Mouse (Mus musculus) kidney, postnatal 36 days (tissue): ENCODE results near the gene Creb3l2.

ENCODE experiments used
- DNase-seq, 2 experiments: peaks; one replicate each; pipeline ENCODE4 v3.0.0; 2021 to 2022; ENCODE audit warnings: mixed read lengths in 2 of 2

Creb3l2 gene

GRCm38 (mm10) chr6:37369750-37370149 is 72.2 kb downstream of the Creb3l2 start:
- DNase-seq: no peak

DNA sequence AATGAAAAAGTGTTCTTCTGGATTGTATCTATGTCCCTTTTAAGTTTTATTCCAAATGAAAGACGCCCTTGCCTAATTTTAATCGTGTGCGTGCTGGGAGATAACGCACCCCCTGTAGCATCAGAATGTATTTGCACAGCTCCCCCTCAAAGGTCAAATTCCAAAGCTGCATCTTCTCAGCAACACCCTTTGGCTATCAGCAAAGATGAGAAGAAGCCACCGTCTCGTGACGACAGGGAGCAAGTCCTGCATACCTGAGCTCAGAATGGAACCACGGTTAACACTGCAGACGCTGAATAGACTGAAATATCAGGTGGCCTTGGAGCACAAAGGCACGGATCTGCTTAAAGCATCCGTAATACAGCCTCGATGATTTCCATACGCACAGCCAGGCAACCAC is 73.7 kb downstream of the Creb3l2 start:
- no peak for DNase-seq

GRCm38 (mm10) chr6:37366991-37367390 is 75.0 kb downstream of the Creb3l2 start:
- no peak for DNase-seq

- no peak for DNase-seq
Observed at GRCm38 (mm10) chr6:37365179-37365578, 76.8 kb downstream of the Creb3l2 start.

DNA sequence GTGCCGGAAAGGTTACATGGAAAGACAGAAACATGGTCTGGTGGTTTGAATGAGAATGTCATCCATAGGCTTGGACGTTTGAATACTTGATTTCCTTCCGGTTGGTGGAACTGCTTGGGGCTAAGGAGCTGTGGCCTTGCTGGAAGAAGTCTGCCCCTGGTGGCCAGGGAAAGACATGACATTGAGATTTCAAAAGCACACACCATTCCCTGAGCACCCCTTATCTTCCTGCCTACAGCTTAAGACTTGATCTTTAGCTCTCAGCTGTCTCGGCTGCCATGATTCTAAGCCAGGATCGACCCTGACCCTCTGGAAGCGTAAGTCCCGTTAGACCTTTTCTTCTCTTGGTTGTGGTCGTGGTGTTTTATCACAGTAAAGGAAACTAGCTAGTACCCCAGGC is 77.6 kb downstream of the Creb3l2 start:
- peak in 1 of 2 experiments; percentile 34 for DNase-seq

GRCm38 (mm10) chr6:37360813-37361385 is 81.0 kb downstream of the Creb3l2 start:
- no peak for DNase-seq

DNA sequence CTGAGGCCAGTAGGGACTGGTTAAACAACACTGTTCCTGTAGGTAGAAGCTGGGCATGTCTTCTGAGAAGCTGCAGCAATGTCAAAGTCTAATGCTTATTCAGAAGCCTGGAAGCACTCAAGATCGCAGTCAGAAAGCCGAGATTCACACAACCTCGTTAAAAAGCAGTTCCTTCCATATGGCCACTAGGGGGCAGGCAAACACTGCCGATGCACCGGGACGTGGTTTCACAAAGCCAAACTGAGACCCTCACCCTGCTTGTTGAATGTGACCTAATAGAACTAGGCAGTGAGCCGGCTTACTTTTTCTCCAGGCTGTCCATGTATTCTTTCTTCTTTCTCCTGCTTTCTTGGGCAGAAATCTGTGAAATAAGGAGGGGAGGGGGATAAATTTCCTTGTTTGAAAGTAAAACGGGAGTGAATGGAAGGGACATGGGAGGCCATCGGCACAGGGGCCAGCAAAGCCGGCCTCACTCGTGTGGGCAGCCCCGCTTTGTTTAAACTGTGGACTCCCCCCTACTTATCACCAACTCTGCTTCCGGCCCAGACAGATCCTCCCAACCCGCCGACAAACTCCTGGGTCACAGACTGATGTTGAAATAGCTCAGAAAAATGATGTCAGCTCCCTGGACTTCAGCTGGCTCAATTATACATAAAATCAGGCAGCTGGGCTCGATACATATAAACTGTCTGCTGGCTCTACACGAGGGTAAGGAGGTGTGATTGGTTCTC is 87.3 kb downstream of the Creb3l2 start:
- DNase-seq: peak; percentile 67 to 83

DNA sequence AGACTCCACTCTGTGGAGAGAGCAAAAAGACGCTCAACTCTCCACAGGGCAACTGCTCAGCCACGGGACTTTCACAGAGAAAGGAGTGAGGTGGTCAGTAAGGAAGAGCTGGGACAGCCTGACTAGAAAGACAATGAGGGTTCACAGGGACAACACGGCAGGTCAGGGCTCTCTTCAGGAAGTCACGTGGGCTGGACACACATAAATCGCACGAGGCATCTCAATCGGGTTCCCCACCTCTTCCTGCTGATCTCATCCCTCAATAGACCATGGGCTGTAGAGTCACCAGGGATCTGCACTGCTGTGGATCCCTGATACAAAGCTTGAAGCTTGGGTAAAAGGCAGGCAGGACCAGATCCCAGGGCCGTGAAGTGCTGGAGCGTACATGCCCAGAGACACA is 88.3 kb downstream of the Creb3l2 start:
- peak; percentile 38 to 52 for DNase-seq

- peak; percentile 42 to 75 for DNase-seq
Observed at GRCm38 (mm10) chr6:37351731-37352380, 90.1 kb downstream of the Creb3l2 start.

DNA sequence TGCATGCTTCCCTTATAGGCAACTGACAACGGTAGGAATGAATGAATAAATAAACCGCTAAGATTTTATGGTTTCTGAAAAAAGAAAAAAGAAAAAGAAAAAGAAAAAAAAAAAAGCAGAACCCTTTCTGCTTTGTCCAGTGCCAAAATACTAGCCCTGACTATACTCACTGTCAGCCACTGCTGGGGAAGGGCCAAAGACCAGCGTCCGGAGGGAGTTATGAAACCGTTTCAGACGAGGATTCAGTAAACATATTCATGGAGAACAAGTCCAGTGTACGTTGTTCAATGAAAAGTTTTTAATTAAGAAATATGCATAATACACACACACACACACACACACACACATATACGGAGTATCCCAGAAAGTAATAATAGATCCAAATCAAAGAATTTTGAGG is 91.6 kb downstream of the Creb3l2 start:
- no peak for DNase-seq

DNA sequence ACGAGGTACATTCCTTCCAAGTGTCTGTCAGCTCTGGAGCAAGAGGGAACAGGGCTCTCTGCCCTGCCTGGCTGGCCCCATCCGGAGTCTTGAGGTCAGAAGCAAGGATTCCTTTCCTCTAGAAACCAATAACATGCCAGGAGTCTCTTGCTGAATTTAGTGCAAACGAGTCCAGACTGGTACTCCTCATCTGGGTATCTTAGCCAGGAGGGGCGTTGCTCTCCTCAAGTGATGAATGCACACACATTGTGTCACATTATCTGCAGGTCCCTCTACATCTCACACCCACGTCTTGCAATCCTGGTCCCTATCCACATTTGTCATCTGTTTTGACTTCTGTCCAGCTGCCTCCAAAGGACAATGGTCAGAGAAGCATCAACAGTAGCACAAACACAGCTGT is 94.3 kb downstream of the Creb3l2 start:
- no peak for DNase-seq

- no peak for DNase-seq
Observed at GRCm38 (mm10) chr6:37338055-37338454, 103.9 kb downstream of the Creb3l2 start.

DNA sequence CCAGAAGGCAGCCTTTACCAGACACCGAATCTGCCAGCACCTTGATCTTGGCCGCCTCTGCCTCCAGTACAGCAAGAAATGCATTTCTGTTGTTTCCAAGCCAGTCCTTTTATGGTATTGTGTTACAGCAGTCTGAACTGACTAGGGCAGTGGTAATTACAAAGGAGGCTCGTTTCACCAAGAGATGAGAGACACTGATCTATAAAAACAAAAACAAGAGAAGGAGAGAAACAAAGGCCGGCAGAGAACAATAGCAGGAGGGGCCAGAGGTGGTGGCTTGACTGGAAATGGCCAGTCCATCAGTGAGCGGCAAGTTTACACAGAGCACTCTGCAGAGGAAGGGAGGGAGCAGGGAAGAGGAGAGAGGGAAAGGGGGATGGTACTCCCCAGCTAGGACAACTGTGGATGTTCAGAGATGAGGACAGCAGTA is 105.1 kb downstream of the Creb3l2 start:
- DNase-seq: no peak

GRCm38 (mm10) chr6:37336381-37336780 is 105.6 kb downstream of the Creb3l2 start:
- DNase-seq: no peak

DNA sequence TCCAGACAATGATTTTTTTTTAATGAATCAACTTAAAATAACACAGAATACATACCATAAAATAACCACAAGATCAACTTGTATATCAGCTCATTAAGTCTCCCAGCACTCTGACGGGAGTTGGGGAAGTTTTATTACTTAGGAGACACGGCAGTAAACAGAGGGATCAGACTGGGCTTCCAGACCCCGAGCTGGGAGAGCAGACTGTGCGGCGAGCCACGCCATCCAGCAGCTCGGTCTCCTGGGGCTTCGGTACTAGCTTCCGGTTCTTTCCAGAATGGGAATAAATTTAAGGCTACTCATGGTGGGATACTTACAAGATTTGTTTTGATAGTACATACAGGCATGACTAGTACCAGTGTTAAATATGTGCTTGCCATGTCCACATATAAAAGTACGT is 109.1 kb downstream of the Creb3l2 start:
- DNase-seq: no peak

- DNase-seq: peak in 1 of 2 experiments; percentile 39
Observed at GRCm38 (mm10) chr6:37329901-37330864, 111.8 kb downstream of the Creb3l2 start.

DNA sequence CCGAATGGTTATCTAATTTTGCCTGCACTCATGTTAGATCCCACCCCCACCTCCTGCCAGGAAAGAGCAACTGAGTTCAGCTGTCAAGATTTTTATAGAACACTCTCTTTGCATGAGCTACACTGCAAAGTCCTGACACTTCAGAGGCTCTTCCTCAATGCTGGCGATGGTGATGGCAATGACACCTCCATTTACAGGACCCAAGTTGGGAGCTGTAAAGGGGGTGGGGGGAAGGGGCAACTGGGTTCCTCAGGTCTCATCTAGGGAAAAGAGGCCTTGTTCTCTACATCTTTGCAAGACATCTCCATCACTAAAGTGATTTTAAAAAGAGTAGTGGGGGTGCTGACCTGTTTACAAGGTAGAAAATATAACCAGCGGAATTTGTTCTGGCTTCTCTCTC is 112.6 kb downstream of the Creb3l2 start:
- DNase-seq: no peak

DNA sequence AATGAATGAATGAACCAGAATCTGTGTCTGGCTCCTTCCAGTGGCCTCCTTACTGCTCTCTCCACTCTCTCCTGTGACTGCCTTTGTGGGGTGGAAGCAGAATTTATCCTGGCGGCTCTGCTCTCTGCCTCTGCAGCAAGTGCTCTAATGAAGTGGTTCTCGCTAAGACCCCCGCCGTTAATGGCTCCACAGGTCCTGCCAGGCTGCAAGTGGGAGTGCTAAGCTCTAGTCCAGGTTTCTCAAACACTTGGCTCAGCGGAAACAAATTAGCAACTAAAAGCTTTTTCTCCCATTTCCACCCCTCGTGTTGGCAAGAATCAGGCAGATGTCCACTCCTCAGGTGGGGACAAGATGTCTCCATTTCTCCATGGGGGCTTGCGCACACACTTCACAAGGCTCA is 113.3 kb downstream of the Creb3l2 start:
- DNase-seq: no peak

GRCm38 (mm10) chr6:37327519-37327918 is 114.4 kb downstream of the Creb3l2 start:
- DNase-seq: no peak

DNA sequence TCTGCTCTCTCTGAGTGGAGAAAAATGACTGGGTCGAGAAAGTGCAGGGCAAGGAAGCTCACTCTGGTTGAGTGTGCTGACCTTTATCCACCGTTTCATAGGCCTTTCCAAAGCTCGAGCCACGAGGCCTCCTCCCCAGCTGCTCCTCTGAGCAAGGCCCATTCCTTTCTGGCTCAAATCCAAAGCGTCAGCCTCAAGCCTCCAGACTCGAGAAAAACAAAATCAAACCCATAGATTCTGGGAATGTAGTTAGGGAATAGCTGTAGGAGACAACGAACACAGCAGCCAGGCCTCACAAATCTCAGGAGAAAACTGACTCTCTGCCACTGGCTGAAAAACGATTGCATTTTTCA is 115.4 kb downstream of the Creb3l2 start:
- DNase-seq: peak; percentile 66 to 74

GRCm38 (mm10) chr6:37325906-37326602 is 115.9 kb downstream of the Creb3l2 start:
- no peak for DNase-seq

- no peak for DNase-seq
Observed at GRCm38 (mm10) chr6:37325076-37325475, 116.9 kb downstream of the Creb3l2 start.
